Comparison of ENCODE assay signal across 10 mouse cellular contexts in genomic region chr1:74008966-74009365, GRCm38 (mm10).
A peak's percentile ranks its signal among the peaks of the same experiment; 100 is the strongest.
DNase-seq lines count a peak whose midpoint lies in the region; ATAC-seq and TF ChIP-seq lines count a peak whose summit lies in the region.
"Had no signal": no experiment of that assay in that cellular context is flagged by ENCODE, and none has a peak within 500 bp of the region (broad histone marks: within the 10 kb centered on the region; RNA-seq: fewer than 3 reads in every experiment).

No protein-coding gene starts in this region.

- no peak overlapping the region for H3K4me3 ChIP-seq in liver, embryonic 11.5 days (ENCODE audit: low read depth, low read length)
- H3K4me3 ChIP-seq in heart, embryonic 16.5 days (ENCODE audit: low read length), result no peak overlapping the region
- no peak overlapping the region for H3K4me3 ChIP-seq in myocyte
- H3K4me3 ChIP-seq: limb, embryonic 12.5 days had no signal

- H3K9ac ChIP-seq in liver, embryonic 11.5 days (ENCODE audit: low read depth, low read length), result no peak overlapping the region
- H3K9ac ChIP-seq in heart, embryonic 16.5 days (ENCODE audit: low read length), result peak overlapping the region; percentile 64

- H3K4me2 ChIP-seq in liver, embryonic 11.5 days, result no peak overlapping the region
- H3K4me2 ChIP-seq in heart, embryonic 16.5 days (ENCODE audit: low read depth, low read length), result peak overlapping the region; percentile 40
- peak overlapping the region; percentile 58 for H3K4me2 ChIP-seq in myocyte (ENCODE audit: low read depth)
- H3K4me2 ChIP-seq: limb, embryonic 12.5 days had no signal

- peaks cover 73% of the 10 kb centered on the region for H3K79me2 ChIP-seq in myocyte (ENCODE audit: control insufficient read depth, insufficient read depth)

- H3K4me1 ChIP-seq in liver, embryonic 11.5 days (replicated peaks; ENCODE audit: control insufficient read depth, insufficient read depth, low read length), result peaks cover 25% of the 10 kb centered on the region
- peaks cover 73% of the 10 kb centered on the region for H3K4me1 ChIP-seq in heart, embryonic 16.5 days (ENCODE audit: control insufficient read depth, insufficient read depth, low read length)

- ATAC-seq in liver, embryonic 11.5 days (replicated peaks; ENCODE audit: low FRiP score), result no peak
- no peak for ATAC-seq in heart, embryonic 16.5 days (replicated peaks; ENCODE audit: extremely low read depth, insufficient read depth, low FRiP score)
- no peak for ATAC-seq in erythroid progenitor cell, adult 5-6 weeks (replicated peaks; ENCODE audit: low FRiP score, poor library complexity, severe bottlenecking)

- 0 out of 2 replicates have a peak overlapping the region, but pooled peaks have one; percentile 62 for H3K27ac ChIP-seq in liver, embryonic 11.5 days (ENCODE audit: low read depth, low read length)
- H3K27ac ChIP-seq in heart, embryonic 16.5 days (ENCODE audit: low read length), result peak overlapping the region; percentile 100

- H3K9me3 ChIP-seq in liver, embryonic 11.5 days (ENCODE audit: control insufficient read depth, low read length), result no peaks in the 10 kb centered on the region
- no peaks in the 10 kb centered on the region; the same call in 1 of the 2 replicates for H3K9me3 ChIP-seq in heart, embryonic 16.5 days (replicated peaks; ENCODE audit: control insufficient read depth, low read length)

- DNase-seq in liver, embryonic 11.5 days (ENCODE audit: low spot score), result no peak
- no peak for DNase-seq in liver
- peak; percentile 63 for DNase-seq in kidney, postnatal 10 days
- DNase-seq in frontal cortex, adult 2 months (ENCODE audit: extremely low spot score in 1 of 2, low spot score in 1 of 2), result no peak
- DNase-seq in thymus, postnatal 25 days, result no peak
- DNase-seq: cerebellum, postnatal 14 days had no signal

- WGBS in liver, embryonic 11.5 days, result 79% methylated on average over 3 of the region's 3 CpGs
- 58% methylated on average over 3 of the region's 3 CpGs for WGBS in heart, embryonic 16.5 days

- no peaks in the 10 kb centered on the region for H3K36me3 ChIP-seq in liver, embryonic 11.5 days (ENCODE audit: control insufficient read depth, insufficient read depth, low read length)
- H3K36me3 ChIP-seq in heart, embryonic 16.5 days (ENCODE audit: control insufficient read depth, insufficient read depth), result 0 out of 2 replicates have a peak, but pooled peaks cover 4% of the 10 kb centered on the region
- H3K36me3 ChIP-seq in myocyte (ENCODE audit: control insufficient read depth, insufficient read depth), result peaks cover 4% of the 10 kb centered on the region

- H3ac ChIP-seq in myocyte (ENCODE audit: control insufficient read depth, insufficient read length), result no peak overlapping the region

- H3K27me3 ChIP-seq in liver, embryonic 11.5 days (replicated peaks; ENCODE audit: control insufficient read depth, insufficient read depth, low read length), result no peaks in the 10 kb centered on the region
- no peaks in the 10 kb centered on the region for H3K27me3 ChIP-seq in heart, embryonic 16.5 days (ENCODE audit: control insufficient read depth, insufficient read depth, low read length)
- no peaks in the 10 kb centered on the region for H3K27me3 ChIP-seq in myocyte (ENCODE audit: control insufficient read depth, insufficient read depth, insufficient read length)
- H3K27me3 ChIP-seq: limb, embryonic 12.5 days had no signal

- no peak for TF ChIP-seq POLR2A in myocyte (IDR thresholded peaks at IDR 0.05; ENCODE audit: insufficient read length, low read depth)

TF ChIP-seq in myocyte, 11 proteins besides CTCF, POLR2A, EP300 and RAD21:
- TF ChIP-seq SRF (IDR thresholded peaks at IDR 0.05; ENCODE audit: control insufficient read depth, insufficient read length, low read depth) (no peak), CEBPB (IDR thresholded peaks at IDR 0.05; ENCODE audit: insufficient read depth, poor library complexity, severe bottlenecking) (no peak), MAX (IDR thresholded peaks at IDR 0.05; ENCODE audit: low read depth) (no peak), REST (IDR thresholded peaks at IDR 0.05; ENCODE audit: insufficient read depth, insufficient read length) (no peak), USF1 (IDR thresholded peaks at IDR 0.05; ENCODE audit: low read depth) (no peak), POLR2AphosphoS2 (IDR thresholded peaks at IDR 0.05; ENCODE audit: insufficient read length, low read depth) (no peak), MYOD1 (IDR thresholded peaks at IDR 0.05; ENCODE audit: control insufficient read depth in 1 of 3, insufficient read length in 2 of 3, low read depth in 2 of 3) (no peak)
